24 mouse cellular contexts compared by ENCODE assay signal in the genomic region with DNA sequence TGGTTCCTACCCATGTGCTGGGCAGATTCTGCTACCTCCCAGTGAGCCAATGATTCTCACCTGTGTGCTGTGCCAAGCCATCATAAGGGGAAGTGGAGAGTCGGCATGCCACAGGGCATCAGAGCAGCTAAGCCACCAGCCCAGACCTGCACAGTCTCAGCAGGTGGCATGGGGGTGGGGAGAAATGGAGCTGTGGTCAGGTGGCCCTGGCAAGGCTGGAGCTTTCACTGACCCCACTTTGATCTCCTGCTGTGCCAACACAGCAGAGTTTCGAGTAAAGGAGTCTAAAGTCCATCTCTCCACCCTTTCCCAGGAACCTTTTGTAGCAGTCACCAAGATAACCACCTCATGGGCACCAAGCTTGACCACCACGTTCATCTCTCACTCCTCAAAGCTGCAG. TPM values are rescaled to one million over a fixed set of nuclear protein-coding genes. Genes with fewer than 3 reads are reported as not detected.
DNase-seq lines count a peak whose midpoint lies in the region; TF ChIP-seq lines count a peak whose summit lies in the region.
"Had no signal": no experiment of that assay in that cellular context is flagged by ENCODE, and none has a peak within 500 bp of the region (broad histone marks: within the 10 kb centered on the region; RNA-seq: fewer than 3 reads in every experiment).

No protein-coding gene starts in this region.

- no peak for TF ChIP-seq POLR2A in thymus, adult 2 months (IDR thresholded peaks at IDR 0.05; ENCODE audit: control insufficient read depth, extremely low read depth, insufficient read depth, low read length, poor library complexity)

- peaks cover 44% of the 10 kb centered on the region for H3K36me3 ChIP-seq in hindbrain, embryonic 10.5 days
- H3K36me3 ChIP-seq in thymus, adult 2 months (ENCODE audit: control insufficient read depth, insufficient read depth, low read length) = peaks cover 4% of the 10 kb centered on the region; the same call in 1 of the 2 replicates

- WGBS in hindbrain, embryonic 10.5 days = 89% methylated on average over 3 of the region's 3 CpGs
- WGBS in thymus, adult 2 months = 68% methylated on average over 3 of the region's 3 CpGs

- no peaks in the 10 kb centered on the region for H3K27me3 ChIP-seq in hindbrain, embryonic 10.5 days (ENCODE audit: insufficient read depth, poor library complexity, severe bottlenecking)
- H3K27me3 ChIP-seq in thymus, adult 2 months (ENCODE audit: control insufficient read depth, insufficient read depth, low read length) = no peaks in the 10 kb centered on the region
- H3K27me3 ChIP-seq: embryonic facial prominence, embryonic 15.5 days; hindbrain, embryonic 12.5 days; liver, embryonic 15.5 days; neural tube, embryonic 15.5 days had no signal

- no peak overlapping the region for H3K4me3 ChIP-seq in hindbrain, embryonic 10.5 days
- H3K4me3 ChIP-seq in thymus, adult 2 months (ENCODE audit: control insufficient read depth, insufficient read depth, low read length) = no peak overlapping the region
- H3K4me3 ChIP-seq: embryonic facial prominence, embryonic 15.5 days; forebrain, embryonic 10.5 days; gastrocnemius, adult 2 months; heart, embryonic 10.5 days; hindbrain, embryonic 12.5 days; left cerebral cortex, adult 2 months; limb, embryonic 10.5 days; liver, embryonic 15.5 days; neural tube, embryonic 15.5 days had no signal

- TF ChIP-seq CTCF in thymus, adult 2 months (IDR thresholded peaks at IDR 0.05; ENCODE audit: borderline replicate concordance, control insufficient read depth, extremely low read depth, insufficient read depth, low read length, poor library complexity) = no peak

- H3K9me3 ChIP-seq in hindbrain, embryonic 10.5 days = no peaks in the 10 kb centered on the region
- H3K9me3 ChIP-seq: embryonic facial prominence, embryonic 15.5 days; forebrain, embryonic 10.5 days; G1E; heart, embryonic 10.5 days; hindbrain, embryonic 12.5 days; limb, embryonic 10.5 days; liver, embryonic 15.5 days; neural tube, embryonic 15.5 days had no signal

- peaks cover 13% of the 10 kb centered on the region for H3K4me1 ChIP-seq in hindbrain, embryonic 10.5 days (replicated peaks)
- no peaks in the 10 kb centered on the region for H3K4me1 ChIP-seq in thymus, adult 2 months (replicated peaks; ENCODE audit: control insufficient read depth, insufficient read depth, low read length)
- H3K4me1 ChIP-seq: embryonic facial prominence, embryonic 15.5 days; hindbrain, embryonic 12.5 days; limb, embryonic 10.5 days; neural tube, embryonic 15.5 days had no signal

- peak; percentile 11 to 26 for DNase-seq in cerebellum, postnatal 10 days
- DNase-seq in cerebellum, adult 9-11 months = no peak
- peak; percentile 15 for DNase-seq in A20 (ENCODE audit: low read depth, low spot score)
- peak; percentile 93 for DNase-seq in kidney, adult 9 months
- DNase-seq in kidney, postnatal 4 days = peak; percentile 49 to 71
- no peak for DNase-seq in hindbrain, embryonic 10.5 days (ENCODE audit: low spot score)
- no peak for DNase-seq in thymus, adult 2 months
- no peak for DNase-seq in left cerebral cortex, adult 8-10 months (ENCODE audit: low spot score in 2 of 2)
- DNase-seq: adrenal gland, postnatal 25 days; cerebellum, adult 11 months; cerebellum, postnatal 25 days; gastrocnemius, adult 2 months; thymus, adult 18-20 months had no signal

- no peak overlapping the region for H3K27ac ChIP-seq in hindbrain, embryonic 10.5 days
- H3K27ac ChIP-seq in thymus, adult 2 months (ENCODE audit: control insufficient read depth, insufficient read depth, low read length) = no peak overlapping the region
- H3K27ac ChIP-seq: embryonic facial prominence, embryonic 15.5 days; forebrain, embryonic 10.5 days; gastrocnemius, adult 2 months; heart, embryonic 10.5 days; hindbrain, embryonic 12.5 days; left cerebral cortex, adult 2 months; limb, embryonic 10.5 days; neural tube, embryonic 15.5 days had no signal

RNA-seq across cellular contexts. Expression of a gene that starts 20.1 kb away (rescaled TPM):
- 0.12 TPM in 1 of 2 replicates, not detected in the other for polyA plus RNA-seq in hindbrain, embryonic 10.5 days (2016; fragmentation: Nextera tagmentation; extraction: Ambion mirVana)
- polyA plus RNA-seq in thymus, adult 2 months (2012; rRNA removed) = 5.3 and 5.5 TPM in 2 replicates
- not detected for total RNA-seq in left cerebral cortex, adult 8-10 months (2022)
- total RNA-seq: G1E; layer of hippocampus, adult 8-10 months; left cerebral cortex, adult 2 months; megakaryocyte progenitor cell, adult 5-6 weeks had no signal
- polyA plus RNA-seq: G1E; hindbrain, embryonic 12.5 days; neural tube, embryonic 15.5 days had no signal

RNA-seq across cellular contexts. Expression of a gene that starts 57.2 kb away (rescaled TPM):
- polyA plus RNA-seq in hindbrain, embryonic 10.5 days (2016; fragmentation: Nextera tagmentation; extraction: Ambion mirVana) = 86.1 and 92.8 TPM in 2 replicates
- 39.4 and 43.4 TPM in 2 replicates for polyA plus RNA-seq in thymus, adult 2 months (2012; rRNA removed)
- 10 to 100 TPM; 77.9 to 83.4 (median 80.2) TPM for total RNA-seq in left cerebral cortex, adult 8-10 months (2022)

Comparison
In these comparisons a context has a peak if more than half of its experiments do, and no peak if none do; other contexts are left out.
1. DNase-seq: peak in cerebellum, postnatal 10 days (2 of 2), A20 (single experiment), kidney, adult 9 months (single experiment) and kidney, postnatal 4 days (2 of 2); none in cerebellum, adult 9-11 months (single experiment), hindbrain, embryonic 10.5 days (single experiment), thymus, adult 2 months (single experiment) and left cerebral cortex, adult 8-10 months (0 of 2).